Mouse (Mus musculus): Measurements from ENCODE around the gene Tasp1. TPM values are rescaled to one million over a fixed set of nuclear protein-coding genes. Genes with fewer than 3 reads are reported as not detected.

Gene Tasp1
- total RNA-seq, 2 experiments from 2014 or later, result 5.2 to 6.7 TPM

GRCm38 (mm10) chr2:139859424-139860132 lies 207.0 kb downstream of the Tasp1 start:
- intact Hi-C loops (cut with DNase I), result no loop called here
- TF ChIP-seq CTCF (IDR thresholded peaks at IDR 0.05), result no peak
- no peak for DNase-seq
- H3K27ac ChIP-seq, result no peak overlapping the region
- no peak overlapping the region for H3K4me3 ChIP-seq

- Histone ChIP-seq H3K4me3 (no peak overlapping the region), H3K27ac (no peak overlapping the region)
- TF ChIP-seq CTCF (IDR thresholded peaks at IDR 0.05), result no peak
- no peak for DNase-seq
- intact Hi-C loops (cut with DNase I), result no loop called here
These were observed 217.0 kb downstream of the Tasp1 start for GRCm38 (mm10) chr2:139849621-139850020.

GRCm38 (mm10) chr2:139841359-139841758 lies 225.2 kb downstream of the Tasp1 start:
- intact Hi-C loops (cut with DNase I), result no loop called here
- no peak for TF ChIP-seq CTCF (IDR thresholded peaks at IDR 0.05)
- no peak overlapping the region for H3K27ac ChIP-seq
- no peak overlapping the region for H3K4me3 ChIP-seq
- DNase-seq, result no peak

- no peak for DNase-seq
- TF ChIP-seq CTCF (IDR thresholded peaks at IDR 0.05), result no peak
- no peak overlapping the region for H3K27ac ChIP-seq
- no peak overlapping the region for H3K4me3 ChIP-seq
- intact Hi-C loops (cut with DNase I), result no loop called here
These were observed 225.7 kb downstream of the Tasp1 start for GRCm38 (mm10) chr2:139840941-139841340.

- intact Hi-C loops (cut with DNase I), result no loop called here
- H3K4me3 ChIP-seq, result no peak overlapping the region
These were observed 244.8 kb downstream of the Tasp1 start for GRCm38 (mm10) chr2:139821589-139822378.

GRCm38 (mm10) chr2:139817275-139817674 lies 249.3 kb downstream of the Tasp1 start:
- intact Hi-C loops (cut with DNase I), result no loop called here
- TF ChIP-seq CTCF (IDR thresholded peaks at IDR 0.05), result no peak
- Histone ChIP-seq H3K27ac (no peak overlapping the region), H3K4me3 (no peak overlapping the region)
- DNase-seq, result no peak

More at GRCm38 (mm10) chr2:139821589-139822378, 244.8 kb downstream of the Tasp1 start:
- DNase-seq, result no peak
- no peak overlapping the region for H3K27ac ChIP-seq
- no peak for TF ChIP-seq CTCF (IDR thresholded peaks at IDR 0.05)

GRCm38 (mm10) chr2:139807887-139808286 lies 258.7 kb downstream of the Tasp1 start:
- H3K27ac ChIP-seq, result no peak overlapping the region
- DNase-seq, result no peak
- H3K4me3 ChIP-seq, result no peak overlapping the region
- TF ChIP-seq CTCF (IDR thresholded peaks at IDR 0.05), result no peak
- intact Hi-C loops (cut with DNase I), result no loop called here

- intact Hi-C loops (cut with DNase I), result no loop called here
- Histone ChIP-seq H3K4me3 (no peak overlapping the region), H3K27ac (no peak overlapping the region)
- no peak for TF ChIP-seq CTCF (IDR thresholded peaks at IDR 0.05)
- DNase-seq, result no peak
These were observed 262.6 kb downstream of the Tasp1 start for GRCm38 (mm10) chr2:139804041-139804440.

- TF ChIP-seq CTCF (IDR thresholded peaks at IDR 0.05), result no peak
- Histone ChIP-seq H3K4me3 (no peak overlapping the region), H3K27ac (no peak overlapping the region)
- intact Hi-C loops (cut with DNase I), result no loop called here
- DNase-seq, result no peak
These were observed 274.1 kb downstream of the Tasp1 start for GRCm38 (mm10) chr2:139792345-139793120.

GRCm38 (mm10) chr2:139788658-139789057 lies 277.9 kb downstream of the Tasp1 start:
- Histone ChIP-seq H3K4me3 (no peak overlapping the region), H3K27ac (no peak overlapping the region)
- no peak for DNase-seq
- TF ChIP-seq CTCF (IDR thresholded peaks at IDR 0.05), result no peak
- intact Hi-C loops (cut with DNase I), result no loop called here

GRCm38 (mm10) chr2:139784946-139785345 lies 281.7 kb downstream of the Tasp1 start:
- intact Hi-C loops (cut with DNase I), result no loop called here
- Histone ChIP-seq H3K27ac (no peak overlapping the region), H3K4me3 (no peak overlapping the region)
- no peak for DNase-seq
- no peak for TF ChIP-seq CTCF (IDR thresholded peaks at IDR 0.05)

GRCm38 (mm10) chr2:139784465-139784864 lies 282.1 kb downstream of the Tasp1 start:
- Histone ChIP-seq H3K4me3 (no peak overlapping the region), H3K27ac (no peak overlapping the region)
- no peak for TF ChIP-seq CTCF (IDR thresholded peaks at IDR 0.05)
- no peak for DNase-seq
- intact Hi-C loops (cut with DNase I), result no loop called here

Other genes with a start within 250 kb of the Tasp1 start
- not detected for gene Gm17374, start 85.2 kb upstream of the Tasp1 start, total RNA-seq (2021)
- gene Esf1, start 103.8 kb upstream of the Tasp1 start, total RNA-seq (2021), result 10 to 100 TPM; 12.1 to 12.9 TPM
- gene Ndufaf5, start 103.8 kb upstream of the Tasp1 start, total RNA-seq (2021), result 10 to 100 TPM; 36.1 to 45.8 TPM